Mouse (Mus musculus): Measurements from ENCODE around the gene Pknox1.

DNA sequence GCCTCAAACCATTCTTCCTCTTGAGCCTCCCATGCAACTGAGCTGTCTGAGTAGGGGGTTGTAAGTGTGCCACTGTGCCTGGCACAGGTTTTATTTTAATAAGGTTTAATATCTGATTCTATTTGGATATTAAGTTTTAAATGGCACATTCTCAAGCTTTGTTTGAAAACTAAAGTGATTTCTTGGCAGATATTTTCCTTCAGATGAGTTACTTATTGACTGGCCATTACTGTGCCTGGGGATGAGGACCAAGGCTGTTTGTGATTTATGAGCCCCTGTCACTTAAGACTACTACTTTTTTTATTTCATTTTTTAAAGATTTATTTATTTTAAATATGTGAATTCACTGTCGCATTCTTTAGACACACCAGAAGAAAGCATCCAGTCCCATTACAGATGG lies 5.2 kb downstream of the Pknox1 start:
- no peak for TF ChIP-seq CTCF (conservative IDR thresholded peaks at IDR 0.05; ENCODE audit: insufficient read depth, insufficient read length, low read depth, low read length)
- no peak for TF ChIP-seq POLR2A (IDR thresholded peaks at IDR 0.05; ENCODE audit: low read depth, low read length)

Measured in kidney, adult 2 months (tissue).